Mouse (Mus musculus) heart, embryonic 12.5 days (tissue): Measurements from ENCODE around the gene Gm20388. TPM values are rescaled to one million over a fixed set of nuclear protein-coding genes. Genes with fewer than 3 reads are reported as not detected.

Experiments
- ATAC-seq: fragments of 200-750 bp; cut with Nextera tagmentation; 2 replicates; pipeline ENCODE4 v1.8.0; 2017; ENCODE audit warnings: moderate TSS enrichment, moderate library complexity; ENCODE audit not compliant: insufficient number of reproducible peaks, low FRiP score
- H3K27ac ChIP-seq: fragments of 300-500 bp; sonication (generic); 2 replicates; pipeline ENCODE4 v1.5.1; 2016; ENCODE audit warnings: mild to moderate bottlenecking, moderate library complexity; ENCODE audit not compliant: poor library complexity, severe bottlenecking
- H3K27me3 ChIP-seq: fragments of 300-500 bp; sonication (generic); replicated peaks from 2 replicates; pipeline ENCODE4 v1.6.1; 2016; ENCODE audit warnings: mild to moderate bottlenecking, moderate library complexity
- H3K36me3 ChIP-seq: fragments of 300-500 bp; sonication (generic); 2 replicates; pipeline ENCODE4 v1.6.1; 2016; ENCODE audit warnings: mild to moderate bottlenecking, moderate library complexity
- H3K4me1 ChIP-seq: fragments of 300-500 bp; sonication (generic); replicated peaks from 2 replicates; pipeline ENCODE4 v1.6.1; 2016; ENCODE audit warnings: mild to moderate bottlenecking
- H3K4me2 ChIP-seq: fragments of 300-500 bp; sonication (generic); 2 replicates; pipeline ENCODE4 v1.6.1; 2016; ENCODE audit warnings: mild to moderate bottlenecking, moderate library complexity
- H3K4me3 ChIP-seq: fragments of 300-500 bp; sonication (generic); 2 replicates; pipeline ENCODE4 v1.5.1; 2016; ENCODE audit warnings: mild to moderate bottlenecking
- H3K9ac ChIP-seq: fragments of 300-500 bp; sonication (generic); 2 replicates; pipeline ENCODE4 v1.6.1; 2016; ENCODE audit warnings: mild to moderate bottlenecking, moderate library complexity
- H3K9me3 ChIP-seq: fragments of 300-500 bp; sonication (generic); replicated peaks from 2 replicates; pipeline ENCODE4 v1.6.1; 2016; ENCODE audit warnings: mild to moderate bottlenecking, moderate library complexity
- WGBS: fragments of 180-500 bp; shearing (Covaris S2); methylation state at CpG from one replicate; pipeline ENCODE4 v1.1.7; 2016; 5-methylcytosine and 5-hydroxymethylcytosine counted together
- polyA plus RNA-seq: library from polyadenylated mRNA; unstranded; fragments of >200 nt; fragmentation: Nextera tagmentation; extraction: Ambion mirVana; gene quantifications from 2 replicates; pipeline ENCODE4 v1.2.1, GENCODE M21; 2016

Gm20388 gene
- polyA plus RNA-seq, 1 experiment from 2014 or later: not detected

GRCm38 (mm10) chr8:121365150-121365549 is 1454.5 kb downstream of the Gm20388 start:
- no peak overlapping the region for H3K4me3 ChIP-seq
- 0 out of 2 replicates have a peak, but pooled peaks cover 13% of the 10 kb centered on the region for H3K27me3 ChIP-seq
- no peak overlapping the region for H3K9ac ChIP-seq
- H3K36me3 ChIP-seq: no peaks in the 10 kb centered on the region
- H3K4me2 ChIP-seq: no peak overlapping the region
- H3K4me1 ChIP-seq: peaks cover 41% of the 10 kb centered on the region
- ATAC-seq: no peak
- H3K9me3 ChIP-seq: peaks cover 5% of the 10 kb centered on the region; the same call in 1 of the 2 replicates
- 68% methylated on average over 3 of the region's 3 CpGs for WGBS
- no peak overlapping the region for H3K27ac ChIP-seq

GRCm38 (mm10) chr8:121366655-121367054 is 1456.0 kb downstream of the Gm20388 start:
- Histone ChIP-seq H3K9ac (no peak overlapping the region), H3K27ac (no peak overlapping the region), H3K36me3 (no peaks in the 10 kb centered on the region), H3K27me3 (0 out of 2 replicates have a peak, but pooled peaks cover 13% of the 10 kb centered on the region), H3K4me3 (no peak overlapping the region), H3K9me3 (peaks cover 5% of the 10 kb centered on the region; the same call in 1 of the 2 replicates), H3K4me1 (peaks cover 29% of the 10 kb centered on the region), H3K4me2 (no peak overlapping the region)
- WGBS: 64% methylated on average over 12 of the region's 12 CpGs
- no peak for ATAC-seq

- Histone ChIP-seq H3K4me1 (peaks cover 36% of the 10 kb centered on the region), H3K27me3 (0 out of 2 replicates have a peak, but pooled peaks cover 9% of the 10 kb centered on the region), H3K4me3 (no peak overlapping the region), H3K9ac (no peak overlapping the region), H3K36me3 (no peaks in the 10 kb centered on the region), H3K4me2 (no peak overlapping the region), H3K9me3 (no peaks in the 10 kb centered on the region), H3K27ac (no peak overlapping the region)
- no peak for ATAC-seq
- WGBS: 55% methylated on average over 11 of the region's 11 CpGs
These were observed 1458.2 kb downstream of the Gm20388 start for GRCm38 (mm10) chr8:121368799-121369198.

- Histone ChIP-seq H3K9me3 (no peaks in the 10 kb centered on the region), H3K27ac (no peak overlapping the region), H3K9ac (no peak overlapping the region), H3K4me1 (peaks cover 42% of the 10 kb centered on the region), H3K4me2 (no peak overlapping the region), H3K36me3 (no peaks in the 10 kb centered on the region), H3K27me3 (0 out of 2 replicates have a peak, but pooled peaks cover 9% of the 10 kb centered on the region), H3K4me3 (no peak overlapping the region)
- no peak for ATAC-seq
- WGBS: 81% methylated on average over 11 of the region's 11 CpGs
These were observed 1458.7 kb downstream of the Gm20388 start for GRCm38 (mm10) chr8:121369378-121369777.

- no peak overlapping the region for H3K9ac ChIP-seq
- H3K9me3 ChIP-seq: no peaks in the 10 kb centered on the region
- no peaks in the 10 kb centered on the region for H3K36me3 ChIP-seq
- H3K4me2 ChIP-seq: no peak overlapping the region
- no peak overlapping the region for H3K27ac ChIP-seq
- ATAC-seq: no peak
- H3K4me1 ChIP-seq: peaks cover 58% of the 10 kb centered on the region
- no peak overlapping the region for H3K4me3 ChIP-seq
- 69% methylated on average over 9 of the region's 9 CpGs for WGBS
- H3K27me3 ChIP-seq: 0 out of 2 replicates have a peak, but pooled peaks cover 9% of the 10 kb centered on the region
These were observed 1460.6 kb downstream of the Gm20388 start for GRCm38 (mm10) chr8:121371287-121371686.

GRCm38 (mm10) chr8:121371911-121372638 is 1461.4 kb downstream of the Gm20388 start:
- H3K9ac ChIP-seq: no peak overlapping the region
- no peak overlapping the region for H3K27ac ChIP-seq
- no peaks in the 10 kb centered on the region for H3K36me3 ChIP-seq
- WGBS: 82% methylated on average over 25 of the region's 25 CpGs
- H3K4me2 ChIP-seq: no peak overlapping the region
- no peaks in the 10 kb centered on the region for H3K9me3 ChIP-seq
- no peak for ATAC-seq
- H3K27me3 ChIP-seq: 0 out of 2 replicates have a peak, but pooled peaks cover 9% of the 10 kb centered on the region
- H3K4me3 ChIP-seq: no peak overlapping the region
- H3K4me1 ChIP-seq: peaks cover 60% of the 10 kb centered on the region

- no peak for ATAC-seq
- H3K36me3 ChIP-seq: no peaks in the 10 kb centered on the region
- no peaks in the 10 kb centered on the region for H3K9me3 ChIP-seq
- no peak overlapping the region for H3K27ac ChIP-seq
- H3K4me2 ChIP-seq: no peak overlapping the region
- H3K4me3 ChIP-seq: no peak overlapping the region
- H3K9ac ChIP-seq: no peak overlapping the region
- peaks cover 65% of the 10 kb centered on the region for H3K4me1 ChIP-seq
- WGBS: 67% methylated on average over 10 of the region's 10 CpGs
- H3K27me3 ChIP-seq: 0 out of 2 replicates have a peak, but pooled peaks cover 7% of the 10 kb centered on the region
These were observed 1462.0 kb downstream of the Gm20388 start for GRCm38 (mm10) chr8:121372639-121372986.

- 20% methylated on average over 9 of the region's 9 CpGs for WGBS
- no peaks in the 10 kb centered on the region for H3K36me3 ChIP-seq
- no peak overlapping the region for H3K4me2 ChIP-seq
- no peaks in the 10 kb centered on the region for H3K9me3 ChIP-seq
- no peak overlapping the region for H3K4me3 ChIP-seq
- ATAC-seq: no peak
- no peaks in the 10 kb centered on the region for H3K27me3 ChIP-seq
- peak overlapping the region; percentile 19 for H3K27ac ChIP-seq
- peaks cover 64% of the 10 kb centered on the region for H3K4me1 ChIP-seq
- no peak overlapping the region for H3K9ac ChIP-seq
These were observed 1463.6 kb downstream of the Gm20388 start for GRCm38 (mm10) chr8:121374284-121374683.

GRCm38 (mm10) chr8:121374777-121375176 is 1464.1 kb downstream of the Gm20388 start:
- no peak overlapping the region for H3K4me3 ChIP-seq
- peaks cover 59% of the 10 kb centered on the region for H3K4me1 ChIP-seq
- H3K27ac ChIP-seq: peak overlapping the region; percentile 19
- no peaks in the 10 kb centered on the region for H3K36me3 ChIP-seq
- no peak overlapping the region for H3K4me2 ChIP-seq
- H3K9me3 ChIP-seq: no peaks in the 10 kb centered on the region
- 6% methylated on average over 8 of the region's 8 CpGs for WGBS
- ATAC-seq: peak; percentile 58
- H3K27me3 ChIP-seq: no peaks in the 10 kb centered on the region
- 0 out of 2 replicates have a peak overlapping the region, but pooled peaks have one; percentile 12 for H3K9ac ChIP-seq

GRCm38 (mm10) chr8:121376116-121376950 is 1465.7 kb downstream of the Gm20388 start:
- no peaks in the 10 kb centered on the region for H3K9me3 ChIP-seq
- peak overlapping the region; percentile 23; the same call in 1 of the 2 replicates for H3K9ac ChIP-seq
- H3K4me2 ChIP-seq: no peak overlapping the region
- H3K27ac ChIP-seq: peak overlapping the region; percentile 92
- H3K4me1 ChIP-seq: peaks cover 55% of the 10 kb centered on the region
- WGBS: 31% methylated on average over 10 of the region's 10 CpGs
- no peaks in the 10 kb centered on the region for H3K27me3 ChIP-seq
- ATAC-seq: peak; percentile 68
- H3K36me3 ChIP-seq: no peaks in the 10 kb centered on the region
- H3K4me3 ChIP-seq: no peak overlapping the region

- no peaks in the 10 kb centered on the region for H3K9me3 ChIP-seq
- peak overlapping the region; percentile 45 for H3K4me2 ChIP-seq
- H3K4me3 ChIP-seq: no peak overlapping the region
- no peaks in the 10 kb centered on the region for H3K36me3 ChIP-seq
- peaks cover 64% of the 10 kb centered on the region for H3K4me1 ChIP-seq
- WGBS: 4% methylated on average over 10 of the region's 10 CpGs
- no peak for ATAC-seq
- H3K27ac ChIP-seq: peak overlapping the region; percentile 92
- peak overlapping the region; percentile 60; the same call in 1 of the 2 replicates for H3K9ac ChIP-seq
- no peaks in the 10 kb centered on the region for H3K27me3 ChIP-seq
These were observed 1467.0 kb downstream of the Gm20388 start for GRCm38 (mm10) chr8:121377680-121378079.
